Mouse (Mus musculus): ENCODE results near the gene Hdhd3. TPM values are rescaled to one million over a fixed set of nuclear protein-coding genes. Genes with fewer than 3 reads are reported as not detected.

Hdhd3 gene
- polyA plus RNA-seq, 1 experiment from 2014 or later: 14.7 TPM

GRCm38 (mm10) chr4:62519122-62519848, 16.0 kb upstream of the Hdhd3 start:
- Histone ChIP-seq H3K4me1 (peaks cover 43% of the 10 kb centered on the region), H3K36me3 (peaks cover 21% of the 10 kb centered on the region; the same call in 1 of the 2 replicates), H3K4me3 (peak overlapping the region; percentile 70), H3K27me3 (no peaks in the 10 kb centered on the region), H3K9me3 (no peaks in the 10 kb centered on the region), H3K9ac (peak overlapping the region; percentile 85), H3K4me2 (replicated peaks) (peak overlapping the region; percentile 81), H3K27ac (peak overlapping the region; percentile 85)
- peak; percentile 79 for ATAC-seq (ENCODE audit: low FRiP score, low read depth)
- WGBS: under 1% methylated on average over 26 of the region's 26 CpGs

- 0 out of 2 replicates have a peak, but pooled peaks have one; percentile 2 for ATAC-seq (ENCODE audit: low FRiP score, low read depth)
- Histone ChIP-seq H3K9ac (peak overlapping the region; percentile 85), H3K4me3 (peak overlapping the region; percentile 70), H3K36me3 (peaks cover 25% of the 10 kb centered on the region), H3K27me3 (no peaks in the 10 kb centered on the region), H3K4me1 (peaks cover 35% of the 10 kb centered on the region), H3K4me2 (replicated peaks) (peak overlapping the region; percentile 81), H3K9me3 (no peaks in the 10 kb centered on the region), H3K27ac (peak overlapping the region; percentile 85; the same call in 1 of the 2 replicates)
- WGBS: 45% methylated on average over 13 of the region's 13 CpGs
Measured at GRCm38 (mm10) chr4:62518416-62519121, 15.3 kb upstream of the Hdhd3 start.

- peak overlapping the region; percentile 70 for H3K4me3 ChIP-seq
- H3K9ac ChIP-seq: peak overlapping the region; percentile 85
- peak overlapping the region; percentile 81 for H3K4me2 ChIP-seq (replicated peaks)
- no peak for ATAC-seq (ENCODE audit: low FRiP score, low read depth)
- no peaks in the 10 kb centered on the region for H3K27me3 ChIP-seq
- H3K4me1 ChIP-seq: peaks cover 33% of the 10 kb centered on the region
- 65% methylated on average over 10 of the region's 10 CpGs for WGBS
- H3K9me3 ChIP-seq: no peaks in the 10 kb centered on the region
- H3K27ac ChIP-seq: no peak overlapping the region
- peaks cover 25% of the 10 kb centered on the region for H3K36me3 ChIP-seq
Measured at GRCm38 (mm10) chr4:62517538-62518415, 14.5 kb upstream of the Hdhd3 start.

GRCm38 (mm10) chr4:62517046-62517445, 13.8 kb upstream of the Hdhd3 start:
- H3K9ac ChIP-seq: peak overlapping the region; percentile 31; the same call in 1 of the 2 replicates
- H3K27me3 ChIP-seq: no peaks in the 10 kb centered on the region
- no peak overlapping the region for H3K4me2 ChIP-seq (replicated peaks)
- ATAC-seq (ENCODE audit: low FRiP score, low read depth): no peak
- 72% methylated on average over 8 of the region's 8 CpGs for WGBS
- no peak overlapping the region for H3K27ac ChIP-seq
- no peaks in the 10 kb centered on the region for H3K9me3 ChIP-seq
- no peak overlapping the region for H3K4me3 ChIP-seq
- H3K36me3 ChIP-seq: peaks cover 25% of the 10 kb centered on the region
- H3K4me1 ChIP-seq: peaks cover 33% of the 10 kb centered on the region

- Histone ChIP-seq H3K9ac (no peak overlapping the region), H3K4me3 (no peak overlapping the region), H3K27ac (no peak overlapping the region), H3K4me1 (peaks cover 33% of the 10 kb centered on the region), H3K36me3 (peaks cover 26% of the 10 kb centered on the region), H3K4me2 (replicated peaks) (no peak overlapping the region), H3K27me3 (no peaks in the 10 kb centered on the region), H3K9me3 (no peaks in the 10 kb centered on the region)
- no peak for ATAC-seq (ENCODE audit: low FRiP score, low read depth)
- 86% methylated on average over 1 of the region's 1 CpGs for WGBS
Measured at GRCm38 (mm10) chr4:62516579-62516978, 13.3 kb upstream of the Hdhd3 start.

- H3K4me2 ChIP-seq (replicated peaks): no peak overlapping the region
- 53% methylated on average over 2 of the region's 2 CpGs for WGBS
- no peaks in the 10 kb centered on the region for H3K27me3 ChIP-seq
- H3K4me1 ChIP-seq: peaks cover 33% of the 10 kb centered on the region
- no peak overlapping the region for H3K27ac ChIP-seq
- no peaks in the 10 kb centered on the region for H3K9me3 ChIP-seq
- no peak overlapping the region for H3K9ac ChIP-seq
- peaks cover 31% of the 10 kb centered on the region for H3K36me3 ChIP-seq
- no peak overlapping the region for H3K4me3 ChIP-seq
- no peak for ATAC-seq (ENCODE audit: low FRiP score, low read depth)
Measured at GRCm38 (mm10) chr4:62516079-62516478, 12.8 kb upstream of the Hdhd3 start.

GRCm38 (mm10) chr4:62515490-62515889, 12.2 kb upstream of the Hdhd3 start:
- no peak overlapping the region for H3K4me3 ChIP-seq
- peaks cover 33% of the 10 kb centered on the region for H3K4me1 ChIP-seq
- no peak overlapping the region for H3K4me2 ChIP-seq (replicated peaks)
- no peak overlapping the region for H3K9ac ChIP-seq
- H3K27ac ChIP-seq: no peak overlapping the region
- 82% methylated on average over 3 of the region's 3 CpGs for WGBS
- ATAC-seq (ENCODE audit: low FRiP score, low read depth): no peak
- no peaks in the 10 kb centered on the region for H3K27me3 ChIP-seq
- no peaks in the 10 kb centered on the region for H3K9me3 ChIP-seq
- peaks cover 37% of the 10 kb centered on the region for H3K36me3 ChIP-seq

GRCm38 (mm10) chr4:62514995-62515394, 11.7 kb upstream of the Hdhd3 start:
- Histone ChIP-seq H3K4me1 (peaks cover 33% of the 10 kb centered on the region), H3K27ac (no peak overlapping the region), H3K27me3 (no peaks in the 10 kb centered on the region), H3K9ac (no peak overlapping the region), H3K4me2 (replicated peaks) (no peak overlapping the region), H3K36me3 (peaks cover 42% of the 10 kb centered on the region), H3K4me3 (no peak overlapping the region), H3K9me3 (no peaks in the 10 kb centered on the region)
- WGBS: 91% methylated on average over 7 of the region's 7 CpGs
- ATAC-seq (ENCODE audit: low FRiP score, low read depth): no peak

- no peak overlapping the region for H3K4me2 ChIP-seq (replicated peaks)
- 43% methylated on average over 11 of the region's 11 CpGs for WGBS
- H3K36me3 ChIP-seq: peaks cover 51% of the 10 kb centered on the region
- peaks cover 31% of the 10 kb centered on the region for H3K4me1 ChIP-seq
- no peak for ATAC-seq (ENCODE audit: low FRiP score, low read depth)
- H3K4me3 ChIP-seq: no peak overlapping the region
- no peak overlapping the region for H3K27ac ChIP-seq
- no peak overlapping the region for H3K9ac ChIP-seq
- H3K27me3 ChIP-seq: no peaks in the 10 kb centered on the region
- no peaks in the 10 kb centered on the region for H3K9me3 ChIP-seq
Measured at GRCm38 (mm10) chr4:62513998-62514506, 10.8 kb upstream of the Hdhd3 start.

- Histone ChIP-seq H3K27ac (no peak overlapping the region), H3K9ac (no peak overlapping the region; the same call in 1 of the 2 replicates), H3K27me3 (no peaks in the 10 kb centered on the region), H3K4me1 (no peaks in the 10 kb centered on the region), H3K36me3 (peaks cover 69% of the 10 kb centered on the region), H3K4me2 (replicated peaks) (no peak overlapping the region), H3K4me3 (no peak overlapping the region), H3K9me3 (no peaks in the 10 kb centered on the region)
- no peak for ATAC-seq (ENCODE audit: low FRiP score, low read depth)
- WGBS: 88% methylated on average over 11 of the region's 11 CpGs
Measured at GRCm38 (mm10) chr4:62509946-62510345, 6.7 kb upstream of the Hdhd3 start.

- Histone ChIP-seq H3K4me1 (no peaks in the 10 kb centered on the region), H3K27me3 (no peaks in the 10 kb centered on the region), H3K27ac (no peak overlapping the region), H3K4me2 (replicated peaks) (no peak overlapping the region), H3K9ac (no peak overlapping the region), H3K9me3 (no peaks in the 10 kb centered on the region), H3K36me3 (peaks cover 66% of the 10 kb centered on the region), H3K4me3 (no peak overlapping the region)
- ATAC-seq (ENCODE audit: low FRiP score, low read depth): no peak
- WGBS: 95% methylated on average over 5 of the region's 5 CpGs
Measured at GRCm38 (mm10) chr4:62508839-62509238, 5.6 kb upstream of the Hdhd3 start.
